Mouse (Mus musculus): ENCODE data around the gene Dtnb. TPM values are rescaled to one million over a fixed set of nuclear protein-coding genes. Genes with fewer than 3 reads are reported as not detected.

Dtnb gene
- total RNA-seq, 2 experiments from 2014 or later, result 26.3 to 27.3 TPM

GRCm38 (mm10) chr12:3723762-3724161, 151.6 kb downstream of the Dtnb start:
- DNase-seq (ENCODE audit: low spot score in 2 of 2), result peak; percentile 43 to 45

GRCm38 (mm10) chr12:3724822-3725370, 152.7 kb downstream of the Dtnb start:
- DNase-seq (ENCODE audit: low spot score in 2 of 2), result no peak

- peak in 1 of 2 experiments; percentile 21 for DNase-seq (ENCODE audit: low spot score in 2 of 2)
Measured at GRCm38 (mm10) chr12:3729521-3730075, 157.4 kb downstream of the Dtnb start.

GRCm38 (mm10) chr12:3732623-3733265, 160.6 kb downstream of the Dtnb start:
- no peak for DNase-seq (ENCODE audit: low spot score in 2 of 2)

GRCm38 (mm10) chr12:3733328-3733727, 161.1 kb downstream of the Dtnb start:
- DNase-seq (ENCODE audit: low spot score in 2 of 2), result no peak

- DNase-seq (ENCODE audit: low spot score in 2 of 2), result no peak
Measured at GRCm38 (mm10) chr12:3737009-3737408, 164.8 kb downstream of the Dtnb start.

- no peak for DNase-seq (ENCODE audit: low spot score in 2 of 2)
Measured at GRCm38 (mm10) chr12:3738741-3739529, 166.8 kb downstream of the Dtnb start.

- DNase-seq (ENCODE audit: low spot score in 2 of 2), result no peak
Measured at GRCm38 (mm10) chr12:3739749-3740704, 167.8 kb downstream of the Dtnb start.

- no peak for DNase-seq (ENCODE audit: low spot score in 2 of 2)
Measured at GRCm38 (mm10) chr12:3740705-3741081, 168.5 kb downstream of the Dtnb start.

GRCm38 (mm10) chr12:3745432-3746105, 173.4 kb downstream of the Dtnb start:
- no peak for DNase-seq (ENCODE audit: low spot score in 2 of 2)

- DNase-seq (ENCODE audit: low spot score in 2 of 2), result no peak
Measured at GRCm38 (mm10) chr12:3746369-3746768, 174.2 kb downstream of the Dtnb start.

- no peak for DNase-seq (ENCODE audit: low spot score in 2 of 2)
Measured at GRCm38 (mm10) chr12:3747583-3747982, 175.4 kb downstream of the Dtnb start.

- DNase-seq (ENCODE audit: low spot score in 2 of 2), result no peak
Measured at GRCm38 (mm10) chr12:3755522-3755921, 183.3 kb downstream of the Dtnb start.

- DNase-seq (ENCODE audit: low spot score in 2 of 2), result no peak
Measured at GRCm38 (mm10) chr12:3756216-3756615, 184.0 kb downstream of the Dtnb start.

- DNase-seq (ENCODE audit: low spot score in 2 of 2), result no peak
Measured at GRCm38 (mm10) chr12:3758127-3758526, 185.9 kb downstream of the Dtnb start.

- DNase-seq (ENCODE audit: low spot score in 2 of 2), result peak; percentile 31 to 46
Measured at GRCm38 (mm10) chr12:3759419-3759818, 187.2 kb downstream of the Dtnb start.

- no peak for DNase-seq (ENCODE audit: low spot score in 2 of 2)
Measured at GRCm38 (mm10) chr12:3760876-3761590, 188.9 kb downstream of the Dtnb start.

- no peak for DNase-seq (ENCODE audit: low spot score in 2 of 2)
Measured at GRCm38 (mm10) chr12:3761591-3762295, 189.6 kb downstream of the Dtnb start.

All from adrenal gland, adult 18-20 months (tissue).